Mouse (Mus musculus): ENCODE measurements at regions not wholly inside any gene's neighbourhood (a gene's known extent, or its start where the extent isn't known, plus 50 kb on each side); places are given as distances from the start of the nearest gene placed in this dataset.

GRCm38 (mm10) chr16:51767556-51767955 lies 263.5 kb upstream of the Cblb start:
- no peak for TF ChIP-seq CTCF (IDR thresholded peaks at IDR 0.05; ENCODE audit: extremely low read depth, insufficient read length, insufficient replicate concordance, low read depth, low read length)
- no peak for TF ChIP-seq POLR2A (IDR thresholded peaks at IDR 0.05; ENCODE audit: low read depth, low read length)
